Mouse (Mus musculus): ENCODE results near the gene Zfp53.

DNA sequence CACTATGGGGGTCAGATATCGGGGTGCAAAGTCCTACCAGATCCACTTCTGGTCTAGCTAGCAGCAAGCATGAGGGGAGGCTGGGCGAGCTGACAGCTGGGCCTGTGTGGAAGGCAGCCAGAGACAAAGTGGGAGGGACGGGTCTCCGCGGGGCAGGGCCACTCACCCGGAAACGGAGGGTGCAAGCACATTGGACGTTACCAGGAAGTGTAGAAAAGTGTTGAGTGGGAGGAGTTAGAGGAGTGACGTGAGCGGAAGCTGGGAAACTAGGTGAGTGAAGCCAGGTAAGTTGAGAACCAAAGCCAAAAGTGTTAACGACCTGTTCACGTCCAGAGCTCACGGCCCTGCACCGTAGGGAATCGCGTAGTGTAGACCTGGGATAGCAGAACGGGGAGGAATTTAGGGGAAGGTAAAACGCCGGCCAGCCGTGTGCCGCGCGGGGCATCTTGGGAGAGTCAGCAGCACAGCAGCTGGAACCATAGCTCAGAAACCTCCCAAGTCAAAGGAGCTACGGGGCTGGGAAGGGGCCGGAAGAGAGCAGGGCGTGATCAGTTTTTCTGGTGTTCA is 38.6 kb upstream of the Zfp53 start, which contains the start of gene Zfp51:
- TF ChIP-seq GATA1 (IDR thresholded peaks at IDR 0.05; ENCODE audit: borderline replicate concordance, low read length) (no peak), FLI1 (IDR thresholded peaks at IDR 0.05; ENCODE audit: low read length) (0 out of 2 replicates have a peak, but pooled peaks have one; percentile 35)
